Mouse (Mus musculus): ENCODE measurements around the gene Col4a3.
A peak's percentile ranks its signal among the peaks of the same experiment; 100 is the strongest.

Col4a3 gene

DNA sequence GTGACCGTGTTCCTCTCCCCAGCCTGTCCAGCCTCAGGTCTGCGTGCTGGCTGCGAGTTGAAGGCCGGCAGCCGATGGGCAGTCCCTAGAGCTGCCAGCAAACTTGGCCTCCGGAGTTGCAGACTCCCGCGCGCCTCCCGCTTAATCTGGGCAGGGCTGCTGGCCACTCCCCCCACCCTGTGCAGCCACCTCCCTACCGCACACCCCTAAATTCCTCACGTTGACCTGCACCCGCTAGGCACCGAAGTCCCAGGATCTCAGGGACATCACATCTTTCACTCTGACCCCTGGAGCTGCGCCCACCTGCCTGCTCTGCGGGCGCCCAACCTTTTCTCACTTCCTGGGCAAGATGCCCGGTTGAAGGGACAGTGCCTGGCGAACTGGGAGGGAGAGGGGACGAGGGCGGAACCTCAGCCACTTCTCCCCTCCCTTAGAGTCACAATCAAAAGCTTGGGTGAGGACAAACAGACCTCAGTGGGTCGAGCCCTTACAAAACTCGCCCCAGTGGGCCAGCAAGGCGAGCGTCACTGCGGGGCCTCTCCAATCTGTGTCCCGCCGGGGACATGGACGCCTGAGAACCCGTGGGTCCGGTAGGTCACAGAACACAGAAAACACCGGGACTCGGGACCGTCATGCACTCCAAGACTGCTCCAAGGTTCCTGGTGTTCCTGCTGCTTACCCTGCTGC, at the start of gene Col4a3, which contains the start of gene Col4a4:
Gene Col4a3, plus strand, starts transcription at position 209 of the 687 bp plus-strand sequence.
Gene Col4a4, minus strand, starts transcription at position 137 of the 687 bp plus-strand sequence.
- no peak for DNase-seq (ENCODE audit: low spot score in 2 of 2)

- DNase-seq (ENCODE audit: low spot score in 2 of 2): no peak
Observed at GRCm38 (mm10) chr1:82537848-82538247, 48.9 kb upstream of the Col4a3 start.

GRCm38 (mm10) chr1:82540056-82540455, 46.7 kb upstream of the Col4a3 start:
- DNase-seq (ENCODE audit: low spot score in 2 of 2): no peak

- no peak for DNase-seq (ENCODE audit: low spot score in 2 of 2)
Observed at GRCm38 (mm10) chr1:82543934-82544333, 42.8 kb upstream of the Col4a3 start.

GRCm38 (mm10) chr1:82544419-82545185, 42.1 kb upstream of the Col4a3 start:
- DNase-seq (ENCODE audit: low spot score in 2 of 2): no peak

GRCm38 (mm10) chr1:82545199-82545960, 41.3 kb upstream of the Col4a3 start:
- DNase-seq (ENCODE audit: low spot score in 2 of 2): no peak

DNA sequence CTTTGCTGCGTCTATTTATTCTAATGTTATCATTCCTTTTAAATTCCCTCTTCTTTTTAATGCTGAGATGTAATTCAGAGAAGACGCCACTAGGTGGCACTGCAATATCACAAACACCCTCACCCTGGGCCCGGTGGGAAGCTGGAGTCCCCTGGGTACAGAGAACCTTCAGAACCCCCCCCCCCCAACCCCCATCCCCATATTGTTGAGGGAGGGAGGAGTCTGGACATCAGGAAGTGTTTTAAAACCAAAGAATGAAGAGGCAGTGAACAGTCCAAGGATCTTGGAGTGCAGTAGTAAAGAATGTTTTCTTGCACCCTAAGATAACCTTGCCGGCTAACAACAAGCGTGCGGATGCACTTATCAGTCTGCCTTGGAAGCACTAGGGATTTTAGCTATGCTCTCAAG, 32.3 kb upstream of the Col4a3 start:
- peak in 1 of 2 experiments; percentile 11 for DNase-seq (ENCODE audit: low spot score in 2 of 2)

DNA sequence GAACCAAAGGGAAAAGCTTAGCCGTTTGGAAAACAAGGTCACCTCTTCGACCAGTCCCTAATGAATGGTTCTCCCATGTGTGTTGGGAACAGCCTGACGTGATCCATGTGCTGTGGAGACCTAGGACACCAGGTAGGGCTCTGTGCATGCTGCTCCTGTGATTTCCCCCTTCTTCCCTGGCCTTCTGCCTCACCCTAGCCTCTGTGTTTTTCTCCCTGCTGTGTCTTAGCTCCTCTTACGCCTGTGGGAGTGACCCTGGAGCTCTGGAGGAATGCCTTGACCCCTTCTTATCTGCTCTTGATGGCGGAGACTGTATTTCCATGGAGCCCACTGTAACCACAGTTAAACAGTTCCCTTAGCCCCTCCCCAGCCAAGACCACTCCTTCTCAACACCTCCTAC, 31.8 kb upstream of the Col4a3 start:
- DNase-seq (ENCODE audit: low spot score in 2 of 2): no peak

GRCm38 (mm10) chr1:82560223-82560622, 26.5 kb upstream of the Col4a3 start:
- DNase-seq (ENCODE audit: low spot score in 2 of 2): peak; percentile 24 to 33

- DNase-seq (ENCODE audit: low spot score in 2 of 2): no peak
Observed at GRCm38 (mm10) chr1:82569405-82569804, 17.3 kb upstream of the Col4a3 start.

- DNase-seq (ENCODE audit: low spot score in 2 of 2): no peak
Observed at GRCm38 (mm10) chr1:82571758-82572157, 15.0 kb upstream of the Col4a3 start.

- DNase-seq (ENCODE audit: low spot score in 2 of 2): no peak
Observed at GRCm38 (mm10) chr1:82575681-82576080, 11.0 kb upstream of the Col4a3 start.

DNA sequence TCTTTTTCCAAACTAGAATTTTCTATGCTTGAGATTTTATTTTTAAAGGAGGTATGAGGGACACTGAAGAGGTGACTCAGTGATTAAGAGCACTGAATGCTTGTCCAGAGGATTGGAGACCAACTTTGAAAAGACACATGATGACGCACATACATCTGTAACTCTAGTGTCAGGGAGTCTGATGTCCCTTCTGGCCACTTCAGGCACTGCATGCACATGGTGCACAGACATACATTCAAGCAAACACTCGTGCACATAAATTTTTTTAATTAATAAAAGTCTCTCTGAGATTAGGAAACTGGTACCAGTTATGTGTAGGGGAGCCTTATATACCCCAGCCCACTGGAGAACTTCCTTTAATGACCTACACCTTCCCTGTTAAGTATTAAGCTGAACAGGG, 10.5 kb upstream of the Col4a3 start:
- DNase-seq (ENCODE audit: low spot score in 2 of 2): no peak

DNA sequence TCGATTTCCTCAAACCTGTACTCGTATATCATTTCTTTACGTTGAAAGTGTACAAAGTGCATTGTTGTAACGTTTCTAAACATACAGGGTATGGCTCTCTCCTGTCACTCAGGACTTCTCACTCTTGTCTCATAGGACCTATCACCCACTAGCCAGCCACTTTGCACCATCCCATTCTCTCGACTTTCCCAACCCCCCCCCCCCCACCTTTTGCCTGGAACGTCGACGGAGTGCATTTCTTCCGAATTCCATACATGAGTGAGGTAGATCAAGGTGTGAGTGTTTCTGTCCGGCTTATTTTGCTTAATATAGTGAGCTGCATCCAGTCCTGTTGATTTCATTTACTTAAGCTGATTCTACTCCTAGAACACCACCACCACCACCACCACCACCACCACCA, 9.4 kb upstream of the Col4a3 start:
- no peak for DNase-seq (ENCODE audit: low spot score in 2 of 2)

- no peak for DNase-seq (ENCODE audit: low spot score in 2 of 2)
Observed at GRCm38 (mm10) chr1:82577915-82578314, 8.8 kb upstream of the Col4a3 start.

- DNase-seq (ENCODE audit: low spot score in 2 of 2): no peak
Observed at GRCm38 (mm10) chr1:82578320-82578719, 8.4 kb upstream of the Col4a3 start.

- DNase-seq (ENCODE audit: low spot score in 2 of 2): no peak
Observed at GRCm38 (mm10) chr1:82585981-82586380, 740 bp upstream of the Col4a3 start.

GRCm38 (mm10) chr1:82590266-82590665, 3.5 kb downstream of the Col4a3 start:
- DNase-seq (ENCODE audit: low spot score in 2 of 2): no peak

DNA sequence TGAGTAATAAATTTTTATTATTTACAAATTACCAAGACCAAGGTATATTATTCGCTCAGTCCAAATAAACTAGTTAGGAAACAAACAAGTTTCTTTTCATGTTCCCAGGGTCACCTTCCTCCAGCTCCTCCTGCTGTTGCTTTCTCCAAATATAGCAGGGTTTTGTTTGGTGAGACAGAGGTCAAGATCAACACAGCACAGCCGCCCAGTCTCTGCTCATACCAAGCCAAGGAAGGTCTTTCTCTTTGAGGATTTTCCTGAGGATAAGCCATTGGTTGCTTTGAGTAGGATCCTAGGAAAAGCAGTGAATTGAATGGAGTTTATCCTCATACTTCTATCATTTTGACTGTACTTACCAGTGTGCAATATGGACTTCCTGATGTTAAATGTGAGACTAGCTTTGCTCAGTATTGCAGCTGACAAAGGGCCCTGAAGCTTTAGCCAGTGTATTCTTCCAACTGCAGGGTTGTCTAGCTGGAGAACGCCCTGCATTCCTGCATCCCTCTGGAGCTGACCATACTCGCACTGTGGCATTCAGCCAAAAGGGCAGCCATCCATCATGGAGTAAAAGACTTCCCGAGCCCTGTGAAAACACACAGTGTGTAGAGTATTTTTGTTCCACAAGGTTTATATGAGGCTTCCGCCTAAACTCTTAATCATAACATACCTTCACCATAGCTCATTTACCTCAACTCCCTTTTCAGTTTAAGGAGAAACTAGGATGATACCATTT, 10.3 kb downstream of the Col4a3 start:
- DNase-seq (ENCODE audit: low spot score in 2 of 2): no peak

GRCm38 (mm10) chr1:82603198-82603950, 16.7 kb downstream of the Col4a3 start:
- DNase-seq (ENCODE audit: low spot score in 2 of 2): no peak

DNA sequence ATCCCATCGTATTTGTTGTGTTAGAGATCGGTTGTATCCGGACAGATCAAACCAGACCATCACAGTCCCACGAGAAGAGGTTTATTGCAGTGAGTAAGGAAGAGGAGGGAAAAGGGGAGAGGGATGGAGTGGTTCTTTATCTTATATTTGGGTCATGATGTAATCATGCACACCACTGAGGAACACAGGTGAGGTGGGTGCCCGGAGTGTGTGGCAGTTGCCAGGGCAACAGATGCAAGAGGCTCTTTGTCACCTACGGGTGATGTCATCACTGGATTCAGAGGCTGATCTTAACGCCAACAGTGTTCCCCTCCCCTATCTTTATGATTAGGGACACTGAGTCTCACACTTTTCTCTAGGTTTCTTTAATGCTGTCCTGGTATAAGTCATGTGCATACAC, 18.6 kb downstream of the Col4a3 start:
- DNase-seq (ENCODE audit: low spot score in 2 of 2): no peak

All from right cerebral cortex, adult 2 months (tissue).